Mouse (Mus musculus) MEL (cell line): ENCODE data around the gene Gpr18. TPM values are rescaled to one million over a fixed set of nuclear protein-coding genes. Genes with fewer than 3 reads are reported as not detected.
A peak's percentile ranks its signal among the peaks of the same experiment; 100 is the strongest.

Source experiments
- DNase-seq: peaks from one replicate; pipeline ENCODE4 v3.0.0; 2011; ENCODE audit warnings: low read depth, low spot score
- H3K27ac ChIP-seq: 2 replicates; pipeline ENCODE4 v1.5.1; 2012; ENCODE audit warnings: low read depth, mild to moderate bottlenecking, control low read depth, low read length, moderate library complexity; ENCODE audit not compliant: control insufficient read depth
- H3K27me3 ChIP-seq, 2 experiments: fragments of 150-350 bp in 1 of 2; sonication (generic) in 1 of 2; 2 replicates each; pipeline ENCODE4 v1.6.1; 2012; ENCODE audit warnings: low read length in 2 of 2, mild to moderate bottlenecking in 2 of 2, improper control_type of control experiment in 1 of 2, moderate library complexity in 1 of 2; ENCODE audit not compliant: insufficient read depth in 2 of 2, control insufficient read depth in 1 of 2
- H3K36me3 ChIP-seq, 2 experiments: 2 replicates each; pipeline ENCODE4 v1.6.1; 2012 to 2014; ENCODE audit warnings: low read length in 2 of 2, improper control_type of control experiment in 1 of 2, inconsistent platforms in 1 of 2, mild to moderate bottlenecking in 1 of 2; ENCODE audit not compliant: insufficient read depth in 2 of 2, control insufficient read depth in 1 of 2
- H3K4me1 ChIP-seq, 2 experiments: fragments of 150-350 bp in 1 of 2; sonication (generic) in 1 of 2; 2 replicates each; pipeline ENCODE4 v1.6.1; 2012; ENCODE audit warnings: low read length in 2 of 2, improper control_type of control experiment in 1 of 2, mild to moderate bottlenecking in 1 of 2; ENCODE audit not compliant: insufficient read depth in 2 of 2, control insufficient read depth in 1 of 2
- H3K4me3 ChIP-seq, 2 experiments: fragments of 150-350 bp in 1 of 2; sonication (generic) in 1 of 2; 2 replicates each; pipeline ENCODE4 v1.5.1; 2012; ENCODE audit warnings: low read depth in 2 of 2, low read length in 2 of 2, mild to moderate bottlenecking in 2 of 2, moderate library complexity in 2 of 2, control low read depth in 1 of 2, improper control_type of control experiment in 1 of 2; ENCODE audit not compliant: control insufficient read depth in 1 of 2, insufficient read depth in 1 of 2
- H3K79me2 ChIP-seq: 2 replicates; pipeline ENCODE4 v1.6.1; 2012; ENCODE audit warnings: mild to moderate bottlenecking, low read length, moderate library complexity; ENCODE audit not compliant: control insufficient read depth, poor library complexity, insufficient read depth
- H3K9ac ChIP-seq: 2 replicates; pipeline ENCODE4 v1.6.1; 2012; ENCODE audit warnings: low read depth, mild to moderate bottlenecking, control low read depth, low read length, moderate library complexity; ENCODE audit not compliant: control insufficient read depth, poor library complexity, severe bottlenecking
- H3K9me3 ChIP-seq: fragments of 150-350 bp; sonication (generic); replicated peaks from 2 replicates; pipeline ENCODE4 v1.6.1; 2012; ENCODE audit warnings: mild to moderate bottlenecking, low read length, improper control_type of control experiment, moderate library complexity; ENCODE audit not compliant: insufficient read depth
- BHLHE40 ChIP-seq: IDR thresholded peaks from 2 replicates; pipeline ENCODE4 v1.6.1; 2012; ENCODE audit warnings: low read depth, mild to moderate bottlenecking, inconsistent platforms, low read length, improper control_type of control experiment, borderline replicate concordance
- CHD2 ChIP-seq: IDR thresholded peaks from 2 replicates; pipeline ENCODE4 v1.6.1; 2011; ENCODE audit warnings: low read length, improper control_type of control experiment
- CTCF ChIP-seq, 3 experiments: IDR thresholded peaks in 2 of 3; conservative IDR thresholded peaks in 1 of 3; 2 replicates each; pipeline ENCODE4 v1.5.1; 2011 to 2012; ENCODE audit warnings: low read length in 3 of 3, low read depth in 2 of 3, mild to moderate bottlenecking in 2 of 3, improper control_type of control experiment in 1 of 3, inconsistent platforms in 1 of 3, mixed read lengths in 1 of 3, moderate library complexity in 1 of 3; ENCODE audit not compliant: control insufficient read depth in 1 of 3, insufficient read depth in 1 of 3, poor library complexity in 1 of 3, severe bottlenecking in 1 of 3
- E2F4 ChIP-seq: IDR thresholded peaks from 2 replicates; pipeline ENCODE4 v1.6.1; 2011; ENCODE audit warnings: low read depth, low read length, improper control_type of control experiment, borderline replicate concordance
- ELF1 ChIP-seq: IDR thresholded peaks from 2 replicates; pipeline ENCODE4 v1.6.1; 2014; ENCODE audit warnings: low read depth, mild to moderate bottlenecking, inconsistent platforms, low read length, improper control_type of control experiment, moderate library complexity
- EP300 ChIP-seq, 2 experiments: IDR thresholded peaks; 2 replicates each; pipeline ENCODE4 v1.6.1; 2011; ENCODE audit warnings: improper control_type of control experiment in 2 of 2, low read length in 2 of 2, low read depth in 1 of 2, mild to moderate bottlenecking in 1 of 2
- ETS1 ChIP-seq: IDR thresholded peaks from 2 replicates; pipeline ENCODE4 v1.6.1; 2012; ENCODE audit warnings: low read depth, mild to moderate bottlenecking, inconsistent platforms, low read length, improper control_type of control experiment, moderate library complexity
- GABPA ChIP-seq: IDR thresholded peaks from 2 replicates; pipeline ENCODE4 v1.6.1; 2012; ENCODE audit warnings: low read depth, mild to moderate bottlenecking, inconsistent platforms, low read length, improper control_type of control experiment, moderate library complexity
- GATA1 ChIP-seq: IDR thresholded peaks from 2 replicates; pipeline ENCODE4 v1.6.1; 2011; ENCODE audit warnings: low read depth, low read length, improper control_type of control experiment
- HCFC1 ChIP-seq: IDR thresholded peaks from 2 replicates; pipeline ENCODE4 v1.6.1; 2012; ENCODE audit warnings: low read depth, mild to moderate bottlenecking, inconsistent platforms, low read length, improper control_type of control experiment, moderate library complexity
- JUND ChIP-seq: IDR thresholded peaks from 2 replicates; pipeline ENCODE4 v1.6.1; 2011; ENCODE audit warnings: low read depth, mild to moderate bottlenecking, improper control_type of control experiment, low read length
- KAT2A ChIP-seq: conservative IDR thresholded peaks from 2 replicates; pipeline ENCODE4 v1.6.1; 2012; ENCODE audit warnings: low read depth, low read length, improper control_type of control experiment, inconsistent platforms
- MAZ ChIP-seq: IDR thresholded peaks from 2 replicates; pipeline ENCODE4 v1.6.1; 2012; ENCODE audit warnings: low read depth, mild to moderate bottlenecking, inconsistent platforms, low read length, improper control_type of control experiment
- MEF2A ChIP-seq: IDR thresholded peaks from 2 replicates; pipeline ENCODE4 v1.6.1; 2014; ENCODE audit warnings: low read depth, mild to moderate bottlenecking, inconsistent platforms, low read length, improper control_type of control experiment; ENCODE audit not compliant: poor library complexity, insufficient replicate concordance, severe bottlenecking; ENCODE audit errors: extremely low read depth
- MXI1 ChIP-seq: IDR thresholded peaks from 2 replicates; pipeline ENCODE4 v1.6.1; 2011; ENCODE audit warnings: mild to moderate bottlenecking, low read depth, low read length, improper control_type of control experiment
- MYB ChIP-seq: IDR thresholded peaks from 2 replicates; pipeline ENCODE4 v1.6.1; 2011; ENCODE audit warnings: mild to moderate bottlenecking, low read depth, low read length, improper control_type of control experiment
- MYC ChIP-seq: IDR thresholded peaks from 2 replicates; pipeline ENCODE4 v1.6.1; 2011; ENCODE audit warnings: low read depth, mild to moderate bottlenecking, low read length, improper control_type of control experiment, moderate library complexity
- NELFE ChIP-seq: IDR thresholded peaks from 2 replicates; pipeline ENCODE4 v1.6.1; 2011; ENCODE audit warnings: low read depth, low read length, improper control_type of control experiment
- NRF1 ChIP-seq: IDR thresholded peaks from 2 replicates; pipeline ENCODE4 v1.6.1; 2014; ENCODE audit warnings: low read depth, mild to moderate bottlenecking, inconsistent platforms, low read length, improper control_type of control experiment, moderate library complexity; ENCODE audit not compliant: poor library complexity, insufficient read depth, severe bottlenecking
- POLR2AphosphoS2 ChIP-seq: IDR thresholded peaks from 2 replicates; pipeline ENCODE4 v1.6.1; 2011; ENCODE audit warnings: low read length, improper control_type of control experiment
- POLR2AphosphoS5 ChIP-seq: IDR thresholded peaks from 2 replicates; pipeline ENCODE4 v1.6.1; 2012; ENCODE audit warnings: low read depth, borderline replicate concordance, mild to moderate bottlenecking, inconsistent platforms, low read length, moderate library complexity, mixed read lengths
- RAD21 ChIP-seq: IDR thresholded peaks from 2 replicates; pipeline ENCODE4 v1.6.1; 2011; ENCODE audit warnings: mild to moderate bottlenecking, low read depth, low read length, improper control_type of control experiment
- RCOR1 ChIP-seq: IDR thresholded peaks from 2 replicates; pipeline ENCODE4 v1.6.1; 2012; ENCODE audit warnings: low read depth, mild to moderate bottlenecking, inconsistent platforms, low read length, improper control_type of control experiment
- SIN3A ChIP-seq: IDR thresholded peaks from 2 replicates; pipeline ENCODE4 v1.6.1; 2012; ENCODE audit warnings: low read length, improper control_type of control experiment, inconsistent platforms
- SMC3 ChIP-seq: IDR thresholded peaks from 2 replicates; pipeline ENCODE4 v1.6.1; 2011; ENCODE audit warnings: low read depth, low read length, improper control_type of control experiment
- TAL1 ChIP-seq: IDR thresholded peaks from 2 replicates; pipeline ENCODE4 v1.6.1; 2012; ENCODE audit warnings: mild to moderate bottlenecking, inconsistent platforms, low read length, moderate library complexity, mixed read lengths
- TBP ChIP-seq: IDR thresholded peaks from 2 replicates; pipeline ENCODE4 v1.8.0; 2011; ENCODE audit warnings: low read depth, low read length, improper control_type of control experiment
- TCF12 ChIP-seq: IDR thresholded peaks from 2 replicates; pipeline ENCODE4 v1.6.1; 2014; ENCODE audit warnings: low read depth, mild to moderate bottlenecking, inconsistent platforms, low read length, improper control_type of control experiment, moderate library complexity
- UBTF ChIP-seq: IDR thresholded peaks from 2 replicates; pipeline ENCODE4 v1.6.1; 2012; ENCODE audit warnings: low read depth, mild to moderate bottlenecking, inconsistent platforms, low read length, improper control_type of control experiment, moderate library complexity, borderline replicate concordance; ENCODE audit not compliant: insufficient read depth
- USF1 ChIP-seq: IDR thresholded peaks from 2 replicates; pipeline ENCODE4 v1.6.1; 2014; ENCODE audit warnings: low read depth, mild to moderate bottlenecking, inconsistent platforms, low read length, improper control_type of control experiment, moderate library complexity
- USF2 ChIP-seq, 2 experiments: IDR thresholded peaks; 2 replicates each; pipeline ENCODE4 v1.6.1; 2011 to 2012; ENCODE audit warnings: improper control_type of control experiment in 2 of 2, low read length in 2 of 2, borderline replicate concordance in 1 of 2, inconsistent platforms in 1 of 2, low read depth in 1 of 2, mild to moderate bottlenecking in 1 of 2; ENCODE audit not compliant: insufficient read depth in 1 of 2
- ZC3H11A ChIP-seq: IDR thresholded peaks from 2 replicates; pipeline ENCODE4 v1.6.1; 2012; ENCODE audit warnings: low read depth, mild to moderate bottlenecking, inconsistent platforms, low read length, improper control_type of control experiment
- ZKSCAN1 ChIP-seq: IDR thresholded peaks from 2 replicates; pipeline ENCODE4 v1.6.1; 2012; ENCODE audit warnings: low read depth, mild to moderate bottlenecking, inconsistent platforms, low read length, improper control_type of control experiment, moderate library complexity
- ZMIZ1 ChIP-seq: IDR thresholded peaks from 2 replicates; pipeline ENCODE4 v1.6.1; 2012; ENCODE audit warnings: low read depth, mild to moderate bottlenecking, inconsistent platforms, low read length, improper control_type of control experiment, moderate library complexity
- ZNF384 ChIP-seq: IDR thresholded peaks from 2 replicates; pipeline ENCODE4 v1.6.1; 2012; ENCODE audit warnings: low read depth, mild to moderate bottlenecking, inconsistent platforms, low read length, improper control_type of control experiment
- polyA plus RNA-seq, 2 experiments: library from polyadenylated mRNA; stranded (reverse) in 1 of 2; unstranded in 1 of 2; fragments of >175 nt in 1 of 2; fragments of >200 nt in 1 of 2; gene quantifications; 2 replicates each; pipeline versions ENCODE4 v1.2.1 to v1.2.4; 2012; ENCODE audit warnings: low replicate concordance in 2 of 2, low read depth in 1 of 2; ENCODE audit not compliant: insufficient read length in 2 of 2, insufficient read depth in 1 of 2, missing spikeins in 1 of 2
- total RNA-seq: library from RNA; depleted of rRNA; stranded (reverse); fragments of 300-350 nt; gene quantifications from 2 replicates; pipeline ENCODE4 v1.2.3, GENCODE M21; 2012

Gene Gpr18
- total and polyA plus RNA-seq, 3 experiments = 0.06 to 0.15 TPM; not detected in 1

DNA sequence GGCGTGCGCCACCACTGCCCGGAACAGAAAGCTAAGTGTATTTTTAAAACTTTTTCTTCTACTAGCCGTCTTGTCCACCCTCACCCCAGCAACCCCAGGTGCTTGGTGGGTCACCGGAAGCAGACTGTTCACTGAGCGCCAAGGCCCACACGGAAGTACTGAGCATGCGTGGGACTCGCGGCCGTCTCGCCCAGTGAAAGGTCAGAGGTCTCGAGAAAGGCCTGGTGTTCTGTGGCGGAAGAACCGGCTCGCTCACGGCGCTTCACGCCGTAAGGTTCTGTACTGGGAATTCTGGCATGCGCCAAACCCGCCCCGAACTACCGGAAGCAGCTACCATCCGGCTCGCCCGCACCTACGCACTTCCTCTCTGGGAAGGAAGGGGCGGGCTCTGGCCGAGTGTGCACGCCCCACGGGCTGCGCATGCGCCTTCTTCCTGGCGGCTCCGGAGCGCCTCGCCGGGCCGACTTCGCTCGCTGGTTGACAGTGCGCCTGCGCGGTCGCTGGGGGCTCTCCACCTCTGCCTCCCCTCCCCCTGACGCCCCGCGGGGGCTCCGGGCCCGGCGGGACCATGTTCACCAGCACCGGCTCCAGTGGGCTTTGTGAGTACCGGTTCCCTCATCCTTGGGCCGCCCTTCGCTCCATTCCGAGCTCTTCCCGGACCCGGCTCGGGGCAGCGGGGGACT, 37.3 kb downstream of the Gpr18 start, which contains the start of gene Ubac2:
Gene Ubac2, plus strand, starts transcription at position 445 of the 683 bp plus-strand sequence.
- no peaks in the 10 kb centered on the region for H3K9me3 ChIP-seq
- H3K36me3 ChIP-seq = peaks cover 0 to 6% of the 10 kb centered on the region in 2 experiments; a peak in 2 of 4 replicates
- peak; percentile 97 for DNase-seq
- H3K27me3 ChIP-seq = no peaks in the 10 kb centered on the region
- peaks cover under 1 to 3% of the 10 kb centered on the region in 2 experiments; a peak in 2 of 4 replicates for H3K4me1 ChIP-seq
- H3K27ac ChIP-seq = peak within 1 kb of the TSS; percentile 93
- H3K79me2 ChIP-seq = peaks cover 15% of the 10 kb centered on the region
- H3K4me3 ChIP-seq = peak within 1 kb of the TSS; percentile 84 to 90
- peak within 1 kb of the TSS; percentile 92 for H3K9ac ChIP-seq
- peak; percentile 92 for TF ChIP-seq HCFC1
- TF ChIP-seq USF1 = peak; percentile 39
- no peak for TF ChIP-seq JUND
- no peak for TF ChIP-seq RAD21
- 0 out of 2 replicates have a peak, but pooled peaks have one; percentile 17 for TF ChIP-seq MYB
- TF ChIP-seq ZMIZ1 = no peak; the same call in 1 of the 2 replicates
- TF ChIP-seq SIN3A = peak; percentile 85
- no peak for TF ChIP-seq SMC3
- TF ChIP-seq BHLHE40 = no peak
- peak; percentile 69 for TF ChIP-seq ETS1
- TF ChIP-seq MXI1 = peak; percentile 79
- TF ChIP-seq KAT2A = peak; percentile 75
- TF ChIP-seq NRF1 = peak; percentile 85
- no peak; the same call in 1 of the 2 replicates for TF ChIP-seq ZNF384
- no peak for TF ChIP-seq CHD2
- TF ChIP-seq ELF1 = peak; percentile 94
- TF ChIP-seq MAZ = peak; percentile 68
- TF ChIP-seq E2F4 = peak; percentile 81; the same call in 1 of the 2 replicates
- TF ChIP-seq POLR2AphosphoS2 = peak; percentile 84
- 0 out of 4 replicates have a peak, but pooled peaks of 1 of the 2 experiments have one; percentile 21 for TF ChIP-seq EP300 (IDR thresholded peaks at IDR 0.05; ENCODE audit: low read depth in 1 of 2, low read length in 2 of 2)
- no peak; the same call in 1 of the 2 replicates for TF ChIP-seq POLR2AphosphoS5
- peak; percentile 73 for TF ChIP-seq TBP
- TF ChIP-seq TAL1 = no peak
- no peak for TF ChIP-seq CTCF (IDR thresholded peaks at IDR 0.05 in 2 of 3, conservative IDR thresholded peaks at IDR 0.05 in 1 of 3; ENCODE audit: control insufficient read depth in 1 of 3, insufficient read depth in 1 of 3, low read depth in 2 of 3, low read length in 3 of 3, poor library complexity in 1 of 3, severe bottlenecking in 1 of 3)
- TF ChIP-seq UBTF = no peak
- TF ChIP-seq MYC = peak; percentile 88; the same call in 1 of the 2 replicates
- no peak for TF ChIP-seq GABPA
- no peak for TF ChIP-seq ZC3H11A
- TF ChIP-seq ZKSCAN1 = no peak
- peak; percentile 51; the same call in 1 of the 2 replicates for TF ChIP-seq TCF12
- peak; percentile 27; the same call in 1 of the 2 replicates for TF ChIP-seq RCOR1
- no peak for TF ChIP-seq GATA1
- no peak for TF ChIP-seq USF2 (IDR thresholded peaks at IDR 0.05; ENCODE audit: borderline replicate concordance in 1 of 2, insufficient read depth in 1 of 2, low read depth in 1 of 2, low read length in 2 of 2)
- peak; percentile 87 for TF ChIP-seq NELFE
- no peak for TF ChIP-seq MEF2A
